Mouse (Mus musculus): ENCODE data around the gene Paf1.

Paf1 gene

GRCm38 (mm10) chr7:28437964-28438363 lies 45.2 kb downstream of the Paf1 start:
- DNase-seq = no peak

- no peak for DNase-seq
Observed at GRCm38 (mm10) chr7:28438771-28439170, 46.0 kb downstream of the Paf1 start.

DNA sequence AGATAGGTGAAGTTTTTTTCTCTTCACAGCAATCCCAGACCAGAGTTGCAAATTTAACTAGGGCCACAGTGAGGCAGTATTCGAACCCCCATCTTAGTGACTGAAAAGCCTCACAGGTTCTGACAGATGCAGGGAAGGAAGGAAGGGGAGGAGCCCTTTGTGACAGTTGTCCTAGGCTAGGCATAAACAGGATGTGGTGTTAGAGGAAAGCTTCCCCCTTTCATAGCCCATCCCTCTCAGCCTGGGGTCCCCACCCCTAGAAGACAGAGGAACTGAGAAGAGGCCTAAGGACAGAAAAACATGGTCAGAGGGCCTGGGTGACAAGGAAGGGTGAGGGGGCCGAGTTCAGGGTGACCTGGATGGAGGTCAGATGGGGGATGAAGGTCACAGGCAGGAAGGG lies 48.0 kb downstream of the Paf1 start:
- DNase-seq = no peak

GRCm38 (mm10) chr7:28441776-28442485 lies 49.2 kb downstream of the Paf1 start:
- no peak for DNase-seq

GRCm38 (mm10) chr7:28442688-28443087 lies 49.9 kb downstream of the Paf1 start:
- no peak for DNase-seq

- DNase-seq = no peak
Observed at GRCm38 (mm10) chr7:28444344-28444974, 51.7 kb downstream of the Paf1 start.

GRCm38 (mm10) chr7:28446446-28446845 lies 53.7 kb downstream of the Paf1 start:
- DNase-seq = peak; percentile 81

DNA sequence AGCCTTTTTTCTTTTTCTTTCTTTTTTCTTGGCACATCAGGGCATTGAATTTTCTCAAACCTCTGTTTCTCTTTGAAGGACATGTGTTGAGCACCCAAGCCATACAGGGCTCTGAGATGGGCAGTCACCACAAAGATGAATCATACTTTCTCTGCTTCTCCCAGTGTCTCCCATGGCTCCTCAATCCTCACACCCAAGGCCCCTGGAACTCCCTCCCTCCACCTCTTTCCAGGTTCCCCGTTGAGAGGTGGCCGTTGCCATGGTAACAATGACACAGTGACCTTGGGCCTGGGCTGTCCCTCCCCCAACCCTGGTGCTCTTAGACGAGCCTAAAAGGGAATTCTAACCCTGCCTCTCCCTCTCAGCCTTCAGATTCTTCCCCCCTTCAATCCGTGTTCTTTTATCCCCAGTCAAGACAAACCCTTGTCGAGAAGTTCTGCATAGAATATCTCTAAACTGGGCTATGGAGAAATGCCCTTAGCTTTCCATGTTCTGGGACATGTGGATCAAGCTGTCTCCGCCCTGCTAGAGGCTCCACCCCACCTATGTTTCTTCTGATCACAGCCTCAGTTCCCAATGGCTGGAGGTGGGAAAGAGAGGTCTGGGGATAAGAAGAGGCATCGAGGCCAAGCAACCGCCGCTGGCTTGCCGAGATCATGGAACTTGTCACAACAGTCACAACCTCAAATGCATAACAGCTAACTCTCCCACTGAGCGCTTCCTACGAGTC lies 54.5 kb downstream of the Paf1 start:
- DNase-seq = no peak

- no peak for DNase-seq
Observed at GRCm38 (mm10) chr7:28447865-28448820, 55.4 kb downstream of the Paf1 start.

Measured in cerebellum, adult 9-10 months (tissue).